Mouse (Mus musculus) cerebellum, adult (tissue): ENCODE measurements around the gene Jakmip3.
A peak's percentile ranks its signal among the peaks of the same experiment; 100 is the strongest.

Source experiments
- ATAC-seq: cut with Nextera tagmentation; 2 replicates; pipeline ENCODE4 v1.9.2; 2017; ENCODE audit warnings: mild to moderate bottlenecking, moderate library complexity, mixed read lengths; ENCODE audit not compliant: insufficient number of reproducible peaks, low FRiP score, low TSS enrichment

Gene Jakmip3

GRCm38 (mm10) chr7:138940612-138941461 is at the start of gene Jakmip3:
Gene Jakmip3, plus strand, starts transcription at chr7:138940730.
- ATAC-seq = peak; percentile 49; the same call in 1 of the 2 replicates

GRCm38 (mm10) chr7:138898122-138898521 is 42.4 kb upstream of the Jakmip3 start:
- no peak for ATAC-seq

- ATAC-seq = no peak
Observed at GRCm38 (mm10) chr7:138898743-138899142, 41.8 kb upstream of the Jakmip3 start.

GRCm38 (mm10) chr7:138903886-138904435 is 36.6 kb upstream of the Jakmip3 start:
- ATAC-seq = no peak

- ATAC-seq = no peak
Observed at GRCm38 (mm10) chr7:138906441-138906840, 34.1 kb upstream of the Jakmip3 start.

- ATAC-seq = no peak
Observed at GRCm38 (mm10) chr7:138907043-138907442, 33.5 kb upstream of the Jakmip3 start.

GRCm38 (mm10) chr7:138907976-138908375 is 32.6 kb upstream of the Jakmip3 start:
- no peak for ATAC-seq

GRCm38 (mm10) chr7:138908768-138909276 is 31.7 kb upstream of the Jakmip3 start:
- no peak; the same call in 1 of the 2 replicates for ATAC-seq

- ATAC-seq = peak; percentile 76
Observed at GRCm38 (mm10) chr7:138909277-138910192, 31.0 kb upstream of the Jakmip3 start, which contains the start of gene Bnip3. Gene Bnip3, minus strand, starts transcription at chr7:138909519.

- ATAC-seq = no peak
Observed at GRCm38 (mm10) chr7:138910193-138910562, 30.4 kb upstream of the Jakmip3 start.

- ATAC-seq = no peak
Observed at GRCm38 (mm10) chr7:138913616-138914015, 26.9 kb upstream of the Jakmip3 start.

- peak; percentile 49; the same call in 1 of the 2 replicates for ATAC-seq
Observed at GRCm38 (mm10) chr7:138919156-138919944, 21.2 kb upstream of the Jakmip3 start.

- ATAC-seq = no peak
Observed at GRCm38 (mm10) chr7:138921611-138922010, 18.9 kb upstream of the Jakmip3 start.

GRCm38 (mm10) chr7:138923756-138924425 is 16.6 kb upstream of the Jakmip3 start:
- no peak for ATAC-seq

GRCm38 (mm10) chr7:138928456-138928855 is 12.1 kb upstream of the Jakmip3 start:
- no peak for ATAC-seq

- ATAC-seq = no peak
Observed at GRCm38 (mm10) chr7:138934523-138934922, 6.0 kb upstream of the Jakmip3 start.

- no peak for ATAC-seq
Observed at GRCm38 (mm10) chr7:138938991-138939390, 1.5 kb upstream of the Jakmip3 start.

- peak; percentile 49; the same call in 1 of the 2 replicates for ATAC-seq
Observed at GRCm38 (mm10) chr7:138940256-138940611, 296 bp upstream of the Jakmip3 start.

- peak; percentile 49; the same call in 1 of the 2 replicates for ATAC-seq
Observed at GRCm38 (mm10) chr7:138941571-138941970, 1.0 kb downstream of the Jakmip3 start.
